Mouse (Mus musculus) bone marrow, adult 2 months (tissue): ENCODE data around the gene Copa. TPM values are rescaled to one million over a fixed set of nuclear protein-coding genes. Genes with fewer than 3 reads are reported as not detected.

Experiments
- H3K27ac ChIP-seq: fragments of 200-500 bp; 2 replicates; pipeline ENCODE4 v1.5.1; 2012; ENCODE audit warnings: low read depth, mild to moderate bottlenecking, control low read depth, inconsistent platforms, low read length; ENCODE audit not compliant: control insufficient read depth, poor library complexity, insufficient read depth
- H3K4me1 ChIP-seq: fragments of 200-500 bp; 2 replicates; pipeline ENCODE4 v1.6.1; 2011; ENCODE audit warnings: low read length; ENCODE audit not compliant: control insufficient read depth, insufficient read depth
- H3K4me3 ChIP-seq: fragments of 200-500 bp; replicated peaks from 2 replicates; pipeline ENCODE3; 2011; ENCODE audit warnings: mild to moderate bottlenecking, low read depth, low read length, control low read depth; ENCODE audit not compliant: control insufficient read depth
- CTCF ChIP-seq: fragments of 200-500 bp; IDR thresholded peaks from 2 replicates; pipeline ENCODE4 v1.5.1; 2011; ENCODE audit warnings: low read length, control low read depth; ENCODE audit not compliant: control insufficient read depth, insufficient read depth
- POLR2A ChIP-seq: fragments of 200-500 bp; IDR thresholded peaks from 2 replicates; pipeline ENCODE4 v1.6.1; 2011; ENCODE audit warnings: low read depth, mild to moderate bottlenecking, control low read depth, low read length, borderline replicate concordance; ENCODE audit not compliant: control insufficient read depth
- WGBS: fragments of 180-500 bp; shearing (Covaris S2); methylation state at CpG from one replicate; pipeline ENCODE4 v1.1.7; 2018; 5-methylcytosine and 5-hydroxymethylcytosine counted together
- polyA plus RNA-seq: library from polyadenylated mRNA; stranded (reverse); fragments of >200 nt; gene quantifications from 2 replicates; pipeline ENCODE4 v1.2.4, GENCODE M21; 2011; ENCODE audit warnings: low replicate concordance; ENCODE audit not compliant: missing spikeins, insufficient read depth, insufficient read length

Gene Copa
- polyA plus RNA-seq, 1 experiment = 45.8 TPM

GRCm38 (mm10) chr1:172155518-172155917 is 73.2 kb downstream of the Copa start:
- TF ChIP-seq POLR2A (no peak), CTCF (no peak)
- Histone ChIP-seq H3K4me1 (no peaks in the 10 kb centered on the region), H3K4me3 (no peak overlapping the region), H3K27ac (no peak overlapping the region)
- WGBS = 64% methylated on average over 3 of the region's 3 CpGs

DNA sequence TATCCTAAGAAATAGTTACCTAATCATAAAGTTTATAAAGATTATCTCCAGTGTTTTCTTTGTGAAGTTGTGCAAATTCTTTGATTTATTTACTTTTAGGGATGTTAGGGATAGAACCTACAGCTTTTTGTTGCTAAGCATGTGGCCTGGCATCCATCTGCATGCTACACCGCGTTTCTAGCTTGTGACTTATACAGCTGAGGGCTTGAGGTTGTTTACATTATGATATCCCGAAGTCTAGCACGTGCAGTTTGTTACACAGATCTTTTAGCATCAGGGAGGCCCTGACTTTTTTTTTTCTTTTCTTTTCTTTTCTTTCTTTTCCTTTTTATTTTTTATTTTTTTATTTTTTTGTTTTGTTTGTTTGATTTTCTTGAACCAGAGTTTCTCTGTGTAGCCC is 77.6 kb downstream of the Copa start:
- TF ChIP-seq POLR2A (no peak), CTCF (no peak)
- Histone ChIP-seq H3K4me1 (no peaks in the 10 kb centered on the region), H3K27ac (no peak overlapping the region), H3K4me3 (no peak overlapping the region)
- 79% methylated on average over 4 of the region's 4 CpGs for WGBS

GRCm38 (mm10) chr1:172160508-172160907 is 78.2 kb downstream of the Copa start:
- no peak for TF ChIP-seq POLR2A
- TF ChIP-seq CTCF = no peak
- H3K4me1 ChIP-seq = no peaks in the 10 kb centered on the region
- no peak overlapping the region for H3K4me3 ChIP-seq
- no peak overlapping the region for H3K27ac ChIP-seq

DNA sequence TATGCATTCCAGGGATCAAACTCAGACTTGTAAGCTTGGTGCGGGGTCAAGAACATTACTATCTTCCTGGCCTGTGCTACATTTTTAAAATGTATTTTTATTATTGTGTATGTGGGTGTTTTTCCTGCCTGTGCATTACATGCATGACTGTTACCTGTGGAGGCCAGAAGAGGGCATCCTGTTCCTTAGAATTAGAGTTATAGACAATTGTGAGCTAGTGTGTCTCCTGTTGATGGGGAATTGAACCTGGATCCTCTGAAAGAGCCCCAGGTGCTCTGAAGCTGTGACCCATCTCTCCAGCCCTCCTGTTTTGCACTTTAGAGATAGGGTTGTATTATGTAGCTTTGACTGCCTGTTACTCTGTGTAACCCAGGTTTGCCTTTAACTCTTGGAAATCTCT is 79.7 kb downstream of the Copa start:
- Histone ChIP-seq H3K4me1 (no peaks in the 10 kb centered on the region), H3K4me3 (no peak overlapping the region), H3K27ac (no peak overlapping the region)
- WGBS = 83% methylated on average over 1 of the region's 1 CpGs
- no peak for TF ChIP-seq POLR2A
- TF ChIP-seq CTCF = no peak

GRCm38 (mm10) chr1:172162959-172163358 is 80.6 kb downstream of the Copa start:
- WGBS = 94% methylated on average over 6 of the region's 6 CpGs
- no peak overlapping the region for H3K4me3 ChIP-seq
- no peaks in the 10 kb centered on the region for H3K4me1 ChIP-seq
- H3K27ac ChIP-seq = no peak overlapping the region
- no peak for TF ChIP-seq CTCF
- no peak for TF ChIP-seq POLR2A

GRCm38 (mm10) chr1:172167911-172168310 is 85.6 kb downstream of the Copa start:
- H3K27ac ChIP-seq = no peak overlapping the region
- no peaks in the 10 kb centered on the region for H3K4me1 ChIP-seq
- no peak overlapping the region for H3K4me3 ChIP-seq
- WGBS = 86% methylated on average over 5 of the region's 5 CpGs
- TF ChIP-seq POLR2A (no peak), CTCF (no peak)

DNA sequence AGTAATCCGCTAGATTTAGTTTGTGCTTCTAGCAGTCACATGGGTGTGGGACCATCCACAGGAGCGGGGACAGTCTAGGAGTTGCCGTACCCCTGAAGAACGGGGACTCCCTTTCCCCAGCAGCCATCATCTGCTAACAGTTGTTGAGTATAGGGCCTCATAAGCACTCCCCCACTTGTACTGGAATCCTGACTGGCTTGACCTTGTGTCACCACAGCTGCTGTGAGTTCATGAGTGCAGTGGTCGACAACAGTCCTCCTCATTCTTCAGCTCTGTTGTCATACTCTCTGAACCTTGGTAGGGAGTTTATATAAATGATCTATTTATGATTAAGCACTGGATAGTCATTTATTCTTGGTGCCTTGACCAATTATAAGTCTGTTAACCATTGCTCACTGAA is 87.5 kb downstream of the Copa start:
- no peaks in the 10 kb centered on the region for H3K4me1 ChIP-seq
- H3K27ac ChIP-seq = no peak overlapping the region
- TF ChIP-seq CTCF = no peak
- TF ChIP-seq POLR2A = no peak
- H3K4me3 ChIP-seq = no peak overlapping the region
- WGBS = 90% methylated on average over 5 of the region's 5 CpGs

Other genes with a start within 250 kb of the Copa start
- gene Cd84, start 242.8 kb upstream of the Copa start, polyA plus RNA-seq = 29.3 and 41.8 TPM in 2 replicates
- 6.1 and 16.0 TPM in 2 replicates for gene Gm10521, start 186.9 kb upstream of the Copa start, polyA plus RNA-seq
- gene Slamf6, start 165.0 kb upstream of the Copa start, polyA plus RNA-seq = 21.2 and 30.2 TPM in 2 replicates
- gene Vangl2, start 54.1 kb upstream of the Copa start, polyA plus RNA-seq = 1.8 and 2.2 TPM in 2 replicates
- gene Nhlh1, start 25.0 kb upstream of the Copa start, polyA plus RNA-seq = not detected in 2 replicates
- gene Ncstn, start 266 bp downstream of the Copa start, polyA plus RNA-seq = 15.7 and 47.9 TPM in 2 replicates
- 32.8 TPM in 2 replicates for gene Pex19, start 44.2 kb downstream of the Copa start, polyA plus RNA-seq
- 56.2 and 72.7 TPM in 2 replicates for gene Dcaf8, start 65.6 kb downstream of the Copa start, polyA plus RNA-seq
- 12.7 and 28.0 TPM in 2 replicates for gene Pea15a, start 124.3 kb downstream of the Copa start, polyA plus RNA-seq
- 2.8 TPM in 1 of 2 replicates, not detected in the other for gene Casq1, start 137.3 kb downstream of the Copa start, polyA plus RNA-seq
- not detected in 2 replicates for gene Atp1a4, start 175.9 kb downstream of the Copa start, polyA plus RNA-seq
- gene Igsf8, start 179.1 kb downstream of the Copa start, polyA plus RNA-seq = 16.4 and 25.4 TPM in 2 replicates
- 2.9 and 5.7 TPM in 2 replicates for gene Atp1a2, start 215.5 kb downstream of the Copa start, polyA plus RNA-seq
- 1.2 TPM in 1 of 2 replicates, not detected in the other for gene Kcnj9, start 246.8 kb downstream of the Copa start, polyA plus RNA-seq